Mouse (Mus musculus) adrenal gland, postnatal 14 days (tissue): ENCODE results near the gene Rora. TPM values are rescaled to one million over a fixed set of nuclear protein-coding genes. Genes with fewer than 3 reads are reported as not detected.
"Not testable (repeated sequence)": the region's sequence is repeated elsewhere in the genome, so short reads cannot be mapped to it uniquely, and the experiment has no call there.

Experiments used
- DNase-seq: peaks from one replicate; pipeline ENCODE4 v3.0.0; 2021; ENCODE audit warnings: mixed read lengths
- total RNA-seq: library from RNA; stranded (reverse); gene quantifications from 2 replicates; pipeline ENCODE4 v1.2.3, GENCODE M21; 2021

Gene Rora
- total RNA-seq, 1 experiment from 2014 or later, result 56.5 TPM

DNA sequence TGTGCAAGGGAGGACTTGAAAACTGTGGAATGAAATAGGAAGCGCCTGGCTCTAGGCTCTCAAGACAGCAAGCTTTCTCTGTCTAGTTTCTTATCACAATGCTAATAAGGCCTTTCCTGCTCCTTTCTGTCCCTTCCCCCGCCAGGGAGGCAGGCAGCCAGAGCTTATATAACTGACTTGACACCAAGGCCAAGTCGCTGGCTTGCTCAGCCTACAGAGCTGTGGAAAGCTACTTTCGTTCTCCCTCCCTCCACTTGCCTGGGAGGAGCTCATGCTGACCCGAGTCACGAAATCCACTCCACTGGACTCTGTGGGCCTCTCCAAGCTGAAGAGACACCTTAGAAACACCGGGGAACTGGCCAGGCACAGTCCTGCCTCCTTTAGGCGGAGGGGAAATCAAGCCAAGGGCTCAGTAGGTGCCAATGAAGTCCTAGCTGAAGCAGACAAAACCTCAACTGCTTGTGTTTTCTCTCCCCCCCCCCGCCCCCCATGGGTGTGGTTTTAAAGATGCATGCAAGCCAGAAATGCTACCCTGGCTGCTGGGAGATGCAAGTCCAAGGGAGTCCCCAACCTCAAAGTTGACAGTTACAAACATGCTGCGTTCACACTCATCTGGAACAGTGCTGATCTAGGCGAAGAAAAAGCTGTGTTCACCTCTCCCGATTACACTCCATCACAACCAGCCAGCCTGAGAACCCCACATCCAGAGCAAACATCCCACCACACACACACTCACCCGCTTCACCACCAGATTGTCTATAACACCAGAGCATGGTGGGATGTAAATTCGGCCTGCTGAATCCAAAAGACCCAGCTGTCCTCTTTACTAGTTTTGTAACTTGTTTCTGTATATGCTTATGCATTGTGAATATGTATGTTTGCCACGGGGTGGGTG, 438.8 kb downstream of the Rora start:
- DNase-seq, result peak; percentile 93

GRCm38 (mm10) chr9:69100153-69100756, 446.7 kb downstream of the Rora start:
- DNase-seq, result not testable (repeated sequence)

DNA sequence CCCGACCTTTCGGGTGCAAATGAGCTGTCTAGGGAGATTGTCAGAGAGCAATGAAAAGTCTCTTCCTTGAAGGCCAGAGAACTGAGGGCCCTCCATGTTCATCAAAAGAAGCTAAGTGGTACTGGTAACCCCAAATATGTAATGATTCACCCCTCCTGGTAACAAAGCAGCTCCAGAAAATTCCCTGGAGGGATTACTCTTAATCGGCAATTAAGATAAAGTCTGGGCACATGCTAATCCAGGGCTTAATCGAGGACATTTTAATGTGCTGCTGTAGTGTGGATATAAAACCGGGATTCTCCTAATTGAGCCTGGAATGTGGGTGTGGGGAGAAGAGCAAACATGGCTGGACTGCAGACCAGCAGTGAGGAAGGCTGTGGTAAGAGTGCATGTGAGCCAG, 450.7 kb downstream of the Rora start:
- no peak for DNase-seq

DNA sequence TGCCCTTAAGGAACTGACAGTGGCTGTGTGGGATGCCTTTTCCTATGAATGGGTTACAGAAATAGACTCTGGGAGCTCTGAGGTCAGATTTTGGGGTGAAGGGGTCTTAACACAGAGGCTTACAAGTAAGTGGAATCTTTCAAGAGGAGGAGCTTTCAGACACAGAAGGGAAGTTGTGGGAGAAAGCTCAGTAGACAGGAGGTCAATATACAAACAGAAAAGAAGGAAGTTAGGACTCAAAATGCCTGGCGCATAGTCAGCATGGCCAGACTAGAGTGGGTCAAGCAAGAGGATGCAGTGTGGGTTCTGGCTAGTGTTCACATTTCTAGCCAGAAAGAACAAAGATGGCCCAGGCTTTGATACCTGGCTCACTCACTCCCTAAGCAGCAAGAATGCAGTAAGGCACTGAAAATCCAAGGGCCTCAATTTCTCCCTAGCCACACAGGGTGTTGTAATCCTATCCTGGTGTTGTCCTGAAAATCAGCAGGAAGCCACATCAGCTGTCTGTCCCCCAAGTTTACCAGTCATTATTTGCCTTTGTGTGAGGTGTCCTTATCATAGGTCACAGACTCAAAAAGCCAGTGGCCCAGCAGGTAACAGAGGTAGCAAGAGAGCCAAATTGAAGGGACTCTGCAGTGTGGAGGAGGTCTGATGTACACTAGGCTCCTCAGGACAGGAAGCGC, 456.2 kb downstream of the Rora start:
- no peak for DNase-seq

- DNase-seq, result peak; percentile 18
These were observed 456.7 kb downstream of the Rora start for GRCm38 (mm10) chr9:69110301-69110674.

DNA sequence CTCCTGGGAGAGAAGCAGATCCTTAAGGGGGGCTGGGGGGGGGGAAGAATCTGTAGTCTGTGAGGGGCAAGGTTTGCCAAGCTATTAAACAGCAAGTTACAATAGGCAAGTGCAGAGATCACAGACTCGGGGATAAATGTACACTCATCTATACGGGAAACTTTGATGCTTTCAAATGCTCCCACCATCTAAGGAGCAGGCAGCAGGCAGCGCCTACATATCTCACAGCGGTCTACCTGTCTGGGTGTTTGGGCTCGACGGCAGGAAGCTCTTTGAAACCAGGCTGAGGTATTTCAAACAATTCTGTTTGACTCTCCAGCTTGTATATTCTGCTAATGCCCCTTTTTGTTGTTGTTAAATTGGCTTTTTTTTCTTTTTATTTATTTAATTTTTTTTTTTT, 457.1 kb downstream of the Rora start:
- no peak for DNase-seq

DNA sequence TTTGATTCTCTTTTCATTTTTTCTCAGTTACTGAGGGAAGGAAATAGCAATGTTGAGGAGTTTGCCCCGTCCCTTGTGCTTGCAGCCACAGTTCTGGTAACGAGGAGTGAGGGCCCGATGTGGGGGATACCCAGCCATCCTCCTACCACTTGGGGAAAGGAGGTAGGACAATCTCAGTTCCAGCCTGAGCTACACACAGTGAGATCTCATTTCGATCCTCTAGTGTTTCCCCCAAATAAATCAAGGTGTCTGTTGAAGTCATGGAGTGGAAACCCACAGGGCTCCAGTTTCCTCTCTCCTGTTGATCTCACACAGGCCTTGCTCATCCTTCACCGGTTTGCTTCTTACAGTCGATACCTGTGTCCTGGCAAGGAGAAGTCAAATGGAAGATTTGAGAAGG, 458.0 kb downstream of the Rora start:
- no peak for DNase-seq

DNA sequence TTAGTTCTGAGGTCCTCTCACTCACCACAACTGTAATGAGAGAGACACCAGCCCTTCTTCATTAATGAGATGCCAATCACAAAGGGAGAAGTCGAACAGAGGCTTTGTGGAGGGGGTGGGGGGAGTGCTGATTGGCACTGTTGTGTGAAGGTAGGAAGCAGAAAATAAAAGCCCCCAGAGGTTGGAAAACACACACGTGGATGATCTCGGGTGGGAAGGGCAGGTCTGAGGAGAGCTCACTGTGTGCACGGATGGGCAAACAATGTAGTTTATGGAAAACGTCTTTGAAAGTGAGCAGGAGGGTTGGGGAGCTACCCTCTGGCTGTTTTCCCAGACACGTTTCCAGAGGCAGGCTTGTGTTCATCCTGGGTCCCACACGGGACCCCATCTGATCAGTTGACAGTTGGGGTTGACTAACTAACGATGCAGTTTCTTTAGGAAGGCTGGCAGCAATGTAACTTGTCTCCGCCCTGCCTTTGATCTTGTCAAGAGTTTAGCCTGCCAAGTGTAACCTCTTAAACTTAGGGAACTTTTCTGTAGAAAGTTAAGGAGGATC, 460.9 kb downstream of the Rora start:
- no peak for DNase-seq

- DNase-seq, result no peak
These were observed 463.2 kb downstream of the Rora start for GRCm38 (mm10) chr9:69116740-69117139.

GRCm38 (mm10) chr9:69121117-69121740, 467.6 kb downstream of the Rora start:
- DNase-seq, result peak; percentile 48

DNA sequence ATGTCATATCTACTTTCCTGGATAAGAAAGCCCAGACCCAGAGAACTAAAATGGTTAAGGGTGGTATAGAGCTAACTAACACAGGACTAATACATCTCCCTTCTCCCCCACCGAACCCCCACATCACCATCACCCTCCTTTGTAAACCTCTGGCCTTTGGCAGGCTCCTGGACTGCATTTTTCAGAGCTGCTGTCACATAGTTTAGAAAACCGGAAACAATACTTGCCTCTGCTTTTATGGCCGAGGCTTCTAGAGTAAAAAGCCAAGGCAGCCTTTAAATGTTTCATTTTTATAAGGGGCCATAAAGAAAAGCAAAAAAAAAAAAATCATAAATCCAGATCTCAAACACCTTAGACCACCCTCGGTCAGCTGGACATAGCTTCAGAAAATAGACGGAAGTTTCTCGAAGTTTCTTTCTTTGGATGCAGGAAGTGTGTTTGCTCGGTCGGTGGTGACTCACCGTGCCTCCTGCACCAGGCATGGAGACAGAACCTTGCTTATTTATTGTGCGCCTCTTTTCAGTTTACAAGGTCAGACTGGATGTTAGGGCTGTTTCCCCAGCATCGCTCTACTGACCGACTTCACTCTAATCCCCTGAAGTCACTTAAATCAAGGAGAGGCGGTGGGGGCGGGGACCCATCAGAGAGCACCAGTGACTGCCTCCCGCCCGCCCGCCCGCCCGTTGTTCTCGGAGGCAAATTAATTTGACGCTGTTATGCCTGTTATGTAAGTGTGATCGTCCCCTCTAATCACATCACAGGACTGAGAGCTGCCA, 471.6 kb downstream of the Rora start:
- peak; percentile 76 for DNase-seq

- no peak for DNase-seq
These were observed 472.2 kb downstream of the Rora start for GRCm38 (mm10) chr9:69125787-69126161.

DNA sequence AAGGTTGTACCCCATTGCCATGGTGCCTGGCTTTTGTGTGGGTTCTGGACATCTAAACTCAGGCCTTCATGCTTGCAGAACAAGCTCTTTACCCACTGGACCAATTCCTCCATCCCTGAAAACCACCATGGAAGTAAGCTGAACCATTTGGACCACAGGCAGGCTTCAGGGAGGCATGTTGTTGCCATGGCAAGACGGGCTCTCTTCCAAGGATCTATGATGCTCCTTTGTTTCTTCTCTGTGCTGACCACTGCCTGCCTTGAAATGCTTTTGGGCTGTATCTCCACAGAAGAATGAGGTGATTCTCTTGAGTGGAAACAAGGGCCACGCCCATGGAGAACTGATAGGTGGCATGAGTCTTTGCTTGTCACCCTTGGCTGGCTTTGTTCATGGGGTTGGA, 473.0 kb downstream of the Rora start:
- DNase-seq, result no peak

- DNase-seq, result no peak
These were observed 474.7 kb downstream of the Rora start for GRCm38 (mm10) chr9:69128335-69128734.

GRCm38 (mm10) chr9:69132995-69133394, 479.4 kb downstream of the Rora start:
- no peak for DNase-seq

DNA sequence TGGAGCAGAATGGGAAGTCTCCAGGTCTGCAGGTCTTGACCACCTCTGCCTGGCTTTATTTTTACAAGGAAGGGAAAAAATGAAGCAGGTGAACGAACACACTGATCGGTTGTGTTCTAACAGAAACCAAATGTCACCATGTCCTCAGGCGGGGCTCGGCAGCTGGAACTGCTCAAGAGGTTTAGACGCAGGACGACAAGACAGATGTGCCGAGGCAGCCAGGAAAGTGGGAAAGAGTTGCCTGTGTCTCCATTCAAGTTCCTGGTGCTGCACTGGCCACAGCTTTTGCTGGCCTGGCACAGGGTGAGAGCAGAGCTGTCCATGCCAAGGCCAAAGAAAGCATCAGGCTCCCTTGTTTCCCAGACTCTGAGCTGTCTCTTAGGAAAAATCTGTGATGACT, 480.1 kb downstream of the Rora start:
- DNase-seq, result peak; percentile 58

DNA sequence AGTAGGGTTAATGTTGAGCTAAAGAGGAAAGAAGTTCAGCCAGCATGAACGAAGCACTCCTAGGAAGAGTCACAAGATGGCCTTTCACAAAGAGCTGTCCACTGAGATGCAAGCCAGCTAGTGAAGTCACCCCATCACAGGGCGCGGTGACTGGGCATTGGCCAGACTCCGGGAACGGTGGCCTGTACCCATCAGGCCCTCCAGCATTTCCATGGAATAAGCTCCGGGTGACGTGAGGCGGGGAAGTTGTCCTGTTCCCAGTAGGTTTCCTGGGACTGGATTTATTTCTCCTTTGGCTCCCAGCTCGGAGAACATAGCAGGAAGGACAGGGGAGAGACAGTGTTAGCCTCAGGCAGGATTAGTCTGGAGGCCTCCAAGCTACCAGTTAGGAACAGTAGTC, 481.0 kb downstream of the Rora start:
- peak; percentile 16 for DNase-seq

- no peak for DNase-seq
These were observed 483.2 kb downstream of the Rora start for GRCm38 (mm10) chr9:69136821-69137220.

GRCm38 (mm10) chr9:69137398-69137797, 483.8 kb downstream of the Rora start:
- no peak for DNase-seq

- no peak for DNase-seq
These were observed 486.6 kb downstream of the Rora start for GRCm38 (mm10) chr9:69140144-69140543.

DNA sequence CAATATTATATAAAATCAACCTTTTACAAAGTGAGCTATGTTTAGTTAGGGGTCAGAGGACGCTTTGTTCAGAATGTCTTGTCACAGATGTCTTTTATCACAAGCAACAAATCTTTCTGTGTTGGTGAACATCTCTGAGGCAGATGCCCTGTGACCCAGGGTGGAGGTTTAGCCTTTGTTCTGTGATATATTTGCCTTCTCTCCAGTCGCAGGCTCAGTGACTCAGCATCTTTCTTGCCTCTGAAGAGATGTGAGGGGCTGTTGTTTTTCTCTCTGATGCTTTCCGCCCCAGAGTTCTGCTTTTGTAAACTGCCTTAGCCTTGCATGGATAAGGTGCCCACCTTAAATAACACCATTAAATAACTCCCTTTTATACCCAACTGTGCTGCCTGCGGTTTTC, 488.3 kb downstream of the Rora start:
- DNase-seq, result no peak

- no peak for DNase-seq
These were observed 493.4 kb downstream of the Rora start for GRCm38 (mm10) chr9:69146937-69147336.
